Mouse (Mus musculus): Measurements from ENCODE around the gene Magea2. TPM values are rescaled to one million over a fixed set of nuclear protein-coding genes. Genes with fewer than 3 reads are reported as not detected.

Gene Magea2
- polyA plus RNA-seq (2015; fragmentation: Nextera tagmentation; extraction: Ambion mirVana): not detected in 2 replicates

GRCm38 (mm10) chrX:155093566-155093965, at the start of gene Magea2:
Magea2 (minus strand) TSS chrX:155093666.

GRCm38 (mm10) chrX:155128312-155128711, 34.8 kb upstream of the Magea2 start, which contains the start of gene Cldn34b2:
Cldn34b2 (minus strand) TSS chrX:155128412.

GRCm38 (mm10) chrX:155089693-155090092, 3.8 kb downstream of the Magea2 start, which contains the start of gene Magea1:
Magea1 (minus strand) TSS chrX:155089793.

GRCm38 (mm10) chrX:155063045-155063444, 30.4 kb downstream of the Magea2 start, which contains the start of gene Magea5:
Magea5 (minus strand) TSS chrX:155063145.

GRCm38 (mm10) chrX:154995750-154996149, 97.7 kb downstream of the Magea2 start, which contains the start of gene Magea8:
Magea8 (minus strand) TSS chrX:154995850.

Other genes with a start within 250 kb of the Magea2 start
- not detected in 2 replicates for gene Cldn34b1, start 203.4 kb downstream of the Magea2 start, polyA plus RNA-seq (2015; fragmentation: Nextera tagmentation; extraction: Ambion mirVana)
- not detected in 2 replicates for gene Magea6, start 157.7 kb downstream of the Magea2 start, polyA plus RNA-seq (2015; fragmentation: Nextera tagmentation; extraction: Ambion mirVana)
- gene Magea3, start 144.2 kb downstream of the Magea2 start, polyA plus RNA-seq (2015; fragmentation: Nextera tagmentation; extraction: Ambion mirVana): not detected in 2 replicates
- not detected in 2 replicates for gene Magea8, start 97.8 kb downstream of the Magea2 start, polyA plus RNA-seq (2015; fragmentation: Nextera tagmentation; extraction: Ambion mirVana)
- not detected in 2 replicates for gene Magea5, start 30.5 kb downstream of the Magea2 start, polyA plus RNA-seq (2015; fragmentation: Nextera tagmentation; extraction: Ambion mirVana)
- gene Magea1, start 3.9 kb downstream of the Magea2 start, polyA plus RNA-seq (2015; fragmentation: Nextera tagmentation; extraction: Ambion mirVana): not detected in 2 replicates
- gene Cldn34b2, start 34.7 kb upstream of the Magea2 start, polyA plus RNA-seq (2015; fragmentation: Nextera tagmentation; extraction: Ambion mirVana): not detected in 2 replicates
- gene Sat1, start 122.8 kb upstream of the Magea2 start, polyA plus RNA-seq (2015; fragmentation: Nextera tagmentation; extraction: Ambion mirVana): 132 and 143 TPM in 2 replicates
- 42.7 and 44.6 TPM in 2 replicates for gene Acot9, start 168.8 kb upstream of the Magea2 start, polyA plus RNA-seq (2015; fragmentation: Nextera tagmentation; extraction: Ambion mirVana)
- 117 and 122 TPM in 2 replicates for gene Prdx4, start 247.1 kb upstream of the Magea2 start, polyA plus RNA-seq (2015; fragmentation: Nextera tagmentation; extraction: Ambion mirVana)